Mouse (Mus musculus) CH12.LX (cell line): ENCODE data around the gene AU022252.

Experiments used
- CTCF ChIP-seq, 2 experiments: IDR thresholded peaks in 1 of 2; conservative IDR thresholded peaks in 1 of 2; 2 replicates each; pipeline ENCODE4 v1.5.1; 2011 to 2012; ENCODE audit warnings: low read depth in 2 of 2, low read length in 2 of 2, improper control_type of control experiment in 1 of 2, inconsistent platforms in 1 of 2, mild to moderate bottlenecking in 1 of 2, moderate library complexity in 1 of 2
- MYC ChIP-seq: IDR thresholded peaks from 2 replicates; pipeline ENCODE4 v1.6.1; 2011; ENCODE audit warnings: low read depth, mild to moderate bottlenecking, improper control_type of control experiment, low read length

DNA sequence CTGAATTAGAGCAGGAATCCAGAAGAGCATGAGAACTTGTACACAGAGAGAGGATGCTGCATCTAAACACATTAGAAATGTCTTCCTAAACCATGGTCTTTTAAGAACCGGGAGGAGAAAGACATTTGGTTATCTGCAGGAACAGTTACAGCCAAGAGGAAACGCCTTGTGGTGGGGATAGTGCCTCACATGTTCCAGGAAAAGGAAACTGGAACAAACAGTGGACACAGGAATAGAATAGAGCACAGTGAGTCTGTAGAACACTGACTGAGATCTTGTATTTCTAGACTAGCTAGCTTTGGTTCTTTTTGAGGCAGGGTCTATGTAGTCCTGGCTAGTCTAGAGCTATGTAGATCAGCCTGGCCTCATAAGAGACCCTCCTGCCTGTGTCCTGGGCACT lies 42.7 kb upstream of the AU022252 start:
- TF ChIP-seq CTCF (conservative IDR thresholded peaks at IDR 0.05 in 1 of 2, IDR thresholded peaks at IDR 0.05 in 1 of 2; ENCODE audit: low read depth in 2 of 2, low read length in 2 of 2), result no peak
- TF ChIP-seq MYC, result no peak
